Comparison of ENCODE assay signal across 8 mouse cellular contexts in genomic region chr7:141060426-141061242, GRCm38 (mm10). TPM values are rescaled to one million over a fixed set of nuclear protein-coding genes. Genes with fewer than 3 reads are reported as not detected.
DNase-seq lines count a peak whose midpoint lies in the region; ATAC-seq and TF ChIP-seq lines count a peak whose summit lies in the region.

Gene B4galnt4, plus strand, starts transcription at chr7:141061104.

- intact Hi-C loops in heart, postnatal 36 days (cut with DNase I) = no loop called here

- TF ChIP-seq CTCF in layer of hippocampus, adult 2 months (conservative IDR thresholded peaks at IDR 0.05) = no peak
- TF ChIP-seq CTCF in liver, postnatal 0 days (IDR thresholded peaks at IDR 0.05; ENCODE audit: low read depth) = no peak

- H3K36me3 ChIP-seq in forebrain, embryonic 15.5 days = peaks cover 20% of the 10 kb centered on the region
- H3K36me3 ChIP-seq in liver, postnatal 0 days (replicated peaks; ENCODE audit: insufficient read depth, low read length) = no peaks in the 10 kb centered on the region
- peaks cover 16% of the 10 kb centered on the region for H3K36me3 ChIP-seq in neural tube, embryonic 14.5 days (ENCODE audit: control insufficient read depth, insufficient read depth, low read length)

- H3K4me2 ChIP-seq in forebrain, embryonic 15.5 days (replicated peaks) = peak within 1 kb of the TSS; percentile 86
- peak within 1 kb of the TSS; percentile 74 for H3K4me2 ChIP-seq in liver, postnatal 0 days (ENCODE audit: low read depth, low read length)
- H3K4me2 ChIP-seq in neural tube, embryonic 14.5 days (ENCODE audit: low read depth, low read length) = peak within 1 kb of the TSS; percentile 85

- H3K4me1 ChIP-seq in forebrain, embryonic 15.5 days = peaks cover 28% of the 10 kb centered on the region
- peaks cover 24% of the 10 kb centered on the region for H3K4me1 ChIP-seq in liver, postnatal 0 days (ENCODE audit: insufficient read depth)
- H3K4me1 ChIP-seq in neural tube, embryonic 14.5 days (ENCODE audit: control insufficient read depth, insufficient read depth, low read length) = peaks cover 19% of the 10 kb centered on the region

- H3K4me3 ChIP-seq in forebrain, embryonic 15.5 days = peak within 1 kb of the TSS; percentile 98
- peak within 1 kb of the TSS; percentile 88 for H3K4me3 ChIP-seq in layer of hippocampus, adult 2 months
- H3K4me3 ChIP-seq in liver, postnatal 0 days (ENCODE audit: low read depth, low read length) = peak within 1 kb of the TSS; percentile 40
- H3K4me3 ChIP-seq in neural tube, embryonic 14.5 days (ENCODE audit: low read depth, low read length) = peak within 1 kb of the TSS; percentile 86

- no peak for TF ChIP-seq EP300 in liver, postnatal 0 days (IDR thresholded peaks at IDR 0.05; ENCODE audit: low read depth)

- H3K9me3 ChIP-seq in forebrain, embryonic 15.5 days = no peaks in the 10 kb centered on the region
- H3K9me3 ChIP-seq in liver, postnatal 0 days (ENCODE audit: low read length) = no peaks in the 10 kb centered on the region
- H3K9me3 ChIP-seq in neural tube, embryonic 14.5 days (ENCODE audit: control insufficient read depth, low read length) = no peaks in the 10 kb centered on the region

- H3K27ac ChIP-seq in forebrain, embryonic 15.5 days (replicated peaks) = peak within 1 kb of the TSS; percentile 85
- H3K27ac ChIP-seq in layer of hippocampus, adult 2 months = peak within 1 kb of the TSS; percentile 94
- H3K27ac ChIP-seq in liver, postnatal 0 days (ENCODE audit: low read depth) = no peak within 1 kb of the TSS
- H3K27ac ChIP-seq in neural tube, embryonic 14.5 days (ENCODE audit: low read depth, low read length) = peak within 1 kb of the TSS; percentile 93

- WGBS in forebrain, embryonic 15.5 days = under 1% methylated on average over 71 of the region's 72 CpGs
- WGBS in liver, postnatal 0 days (ENCODE audit: insufficient replicate concordance) = 3% methylated on average over 54 of the region's 72 CpGs
- WGBS in neural tube, embryonic 14.5 days = under 1% methylated on average over 69 of the region's 72 CpGs

- no peaks in the 10 kb centered on the region for H3K27me3 ChIP-seq in forebrain, embryonic 15.5 days
- peaks cover 45% of the 10 kb centered on the region for H3K27me3 ChIP-seq in liver, postnatal 0 days (ENCODE audit: insufficient read depth, low read length)
- no peaks in the 10 kb centered on the region for H3K27me3 ChIP-seq in neural tube, embryonic 14.5 days (ENCODE audit: control insufficient read depth, insufficient read depth, low read length)

- peak; percentile 98 for ATAC-seq in forebrain, embryonic 15.5 days (replicated peaks)
- peak; percentile 59 for ATAC-seq in liver, postnatal 0 days
- peak; percentile 98 for ATAC-seq in neural tube, embryonic 14.5 days (ENCODE audit: low read depth)

- H3K9ac ChIP-seq in forebrain, embryonic 15.5 days (replicated peaks) = peak within 1 kb of the TSS; percentile 100
- H3K9ac ChIP-seq in liver, postnatal 0 days (replicated peaks) = no peak within 1 kb of the TSS
- H3K9ac ChIP-seq in neural tube, embryonic 14.5 days (replicated peaks; ENCODE audit: low read depth, low read length) = peak within 1 kb of the TSS; percentile 99

- peak; percentile 83 for DNase-seq in Muller cell, postnatal 12 days (ENCODE audit: inconsistent ontology term)
- DNase-seq in cerebellum, adult 11-12 months = peak; percentile 94
- DNase-seq in heart, postnatal 36 days = peak; percentile 40 to 52
- peak; percentile 91 to 94 for DNase-seq in layer of hippocampus, adult 2 months (ENCODE audit: low spot score in 2 of 2)
- DNase-seq in liver, postnatal 0 days = peak; percentile 59
- peak; percentile 79 for DNase-seq in thymus, postnatal 4 days

RNA-seq across cellular contexts. Expression of gene B4galnt4, which starts in this region (rescaled TPM):
- 47.3 and 50.0 TPM in 2 replicates for polyA plus RNA-seq in forebrain, embryonic 15.5 days (2015; fragmentation: Nextera tagmentation; extraction: Ambion mirVana)
- not detected for total RNA-seq in heart, postnatal 36 days (2021)
- total RNA-seq in layer of hippocampus, adult 2 months (2021) = 100 to 1,000 TPM in 1 of 2 experiments, 10 to 100 TPM in 1; 93.4 to 101 TPM
- 0.15 and 0.34 TPM in 2 replicates for polyA plus RNA-seq in liver, postnatal 0 days (2015; fragmentation: Nextera tagmentation; extraction: Ambion mirVana)
- polyA plus RNA-seq in neural tube, embryonic 14.5 days (2014; fragmentation: Nextera tagmentation; extraction: Ambion mirVana) = 34.8 and 36.6 TPM in 2 replicates

Comparison
In these comparisons a context has a peak if more than half of its experiments do, and no peak if none do; other contexts are left out.
1. RNA of gene B4galnt4 (total RNA-seq): 93.4 to 101 TPM in layer of hippocampus, adult 2 months; not detected in heart, postnatal 36 days; every median in the first group is over 10 times any median in the second.
2. RNA of gene B4galnt4 (polyA plus RNA-seq): 47.3 to 50.0 TPM in forebrain, embryonic 15.5 days and 34.8 to 36.6 TPM in neural tube, embryonic 14.5 days; 0.15 to 0.34 TPM in liver, postnatal 0 days; every median in the first group is over 10 times any median in the second.
3. Peak in DNase-seq in heart, postnatal 36 days; RNA of the gene not detected or under 1 TPM.
4. Peak in DNase-seq, ATAC-seq, H3K4me3 ChIP-seq and H3K4me2 ChIP-seq in liver, postnatal 0 days; RNA of the gene not detected or under 1 TPM.
5. H3K4me3 ChIP-seq: peak in every context shown above with its lines; median percentile 98 in forebrain, embryonic 15.5 days; 88 in layer of hippocampus, adult 2 months; 86 in neural tube, embryonic 14.5 days; 40 in liver, postnatal 0 days.
6. Peak in every context shown above with its lines, with median percentiles within 50 percentile points of each other: DNase-seq, ATAC-seq and H3K4me2 ChIP-seq.